Mouse (Mus musculus): ENCODE data around the gene Otx2. TPM values are rescaled to one million over a fixed set of nuclear protein-coding genes. Genes with fewer than 3 reads are reported as not detected.
A peak's percentile ranks its signal among the peaks of the same experiment; 100 is the strongest.

Gene Otx2
- polyA plus RNA-seq, 1 experiment from 2014 or later, result not detected

DNA sequence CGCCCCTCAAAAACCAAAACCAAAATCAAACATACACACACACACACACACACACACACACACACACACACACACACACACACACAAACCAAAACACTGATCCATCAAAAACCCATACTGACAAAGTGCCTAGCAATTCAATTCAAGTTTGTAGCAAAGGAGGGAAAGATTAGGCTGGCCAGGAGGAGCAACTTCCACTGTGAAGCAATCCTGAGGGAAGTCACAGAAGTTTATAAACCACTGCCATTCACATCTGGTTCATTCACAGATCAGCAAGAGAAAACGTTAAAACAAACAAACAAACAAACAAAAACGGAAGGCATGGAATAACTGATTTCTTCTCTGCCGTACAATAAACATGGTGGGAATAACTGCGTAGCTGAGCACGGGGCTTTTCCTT lies 16.4 kb downstream of the Otx2 start:
- H3K9ac ChIP-seq (ENCODE audit: low read depth, low read length), result no peak overlapping the region
- H3K4me1 ChIP-seq (ENCODE audit: control insufficient read depth, insufficient read depth, low read length), result no peaks in the 10 kb centered on the region
- H3K27me3 ChIP-seq (ENCODE audit: control insufficient read depth, insufficient read depth, low read length), result peaks cover 99% of the 10 kb centered on the region
- no peaks in the 10 kb centered on the region for H3K9me3 ChIP-seq (ENCODE audit: control insufficient read depth, low read length)
- no peak overlapping the region for H3K4me3 ChIP-seq (ENCODE audit: low read length)
- WGBS, result 67% methylated on average over 6 of the region's 6 CpGs
- no peak overlapping the region for H3K27ac ChIP-seq (ENCODE audit: low read depth, low read length)
- ATAC-seq (ENCODE audit: low FRiP score, low TSS enrichment), result no peak
- H3K36me3 ChIP-seq (ENCODE audit: control insufficient read depth, insufficient read depth, low read length), result no peaks in the 10 kb centered on the region
- H3K4me2 ChIP-seq (replicated peaks; ENCODE audit: low read depth, low read length), result no peak overlapping the region

DNA sequence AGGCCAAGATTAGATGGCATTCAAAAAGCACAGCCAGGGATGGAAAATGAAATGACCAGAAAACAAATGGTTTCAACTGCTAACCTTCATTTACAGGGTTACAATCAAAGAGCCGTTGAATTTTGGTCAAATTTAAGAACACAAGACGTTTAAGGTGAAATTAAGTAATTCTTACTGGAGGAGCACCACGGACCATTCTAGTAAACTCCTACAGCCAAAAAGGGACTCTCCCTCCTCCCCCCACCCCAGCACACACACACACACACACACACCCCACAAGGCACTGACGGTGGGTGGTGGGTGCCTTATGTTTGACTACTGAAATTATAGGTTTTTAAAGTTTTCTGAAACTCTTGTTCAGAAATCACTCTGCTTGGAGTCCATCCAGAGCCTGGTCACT lies 16.9 kb downstream of the Otx2 start:
- Histone ChIP-seq H3K4me1 (ENCODE audit: control insufficient read depth, insufficient read depth, low read length) (no peaks in the 10 kb centered on the region), H3K4me3 (ENCODE audit: low read length) (no peak overlapping the region), H3K27ac (ENCODE audit: low read depth, low read length) (no peak overlapping the region), H3K9me3 (ENCODE audit: control insufficient read depth, low read length) (no peaks in the 10 kb centered on the region), H3K9ac (ENCODE audit: low read depth, low read length) (no peak overlapping the region), H3K27me3 (ENCODE audit: control insufficient read depth, insufficient read depth, low read length) (peaks cover 99% of the 10 kb centered on the region), H3K4me2 (replicated peaks; ENCODE audit: low read depth, low read length) (no peak overlapping the region), H3K36me3 (ENCODE audit: control insufficient read depth, insufficient read depth, low read length) (no peaks in the 10 kb centered on the region)
- no peak for ATAC-seq (ENCODE audit: low FRiP score, low TSS enrichment)
- 28% methylated on average over 4 of the region's 4 CpGs for WGBS

DNA sequence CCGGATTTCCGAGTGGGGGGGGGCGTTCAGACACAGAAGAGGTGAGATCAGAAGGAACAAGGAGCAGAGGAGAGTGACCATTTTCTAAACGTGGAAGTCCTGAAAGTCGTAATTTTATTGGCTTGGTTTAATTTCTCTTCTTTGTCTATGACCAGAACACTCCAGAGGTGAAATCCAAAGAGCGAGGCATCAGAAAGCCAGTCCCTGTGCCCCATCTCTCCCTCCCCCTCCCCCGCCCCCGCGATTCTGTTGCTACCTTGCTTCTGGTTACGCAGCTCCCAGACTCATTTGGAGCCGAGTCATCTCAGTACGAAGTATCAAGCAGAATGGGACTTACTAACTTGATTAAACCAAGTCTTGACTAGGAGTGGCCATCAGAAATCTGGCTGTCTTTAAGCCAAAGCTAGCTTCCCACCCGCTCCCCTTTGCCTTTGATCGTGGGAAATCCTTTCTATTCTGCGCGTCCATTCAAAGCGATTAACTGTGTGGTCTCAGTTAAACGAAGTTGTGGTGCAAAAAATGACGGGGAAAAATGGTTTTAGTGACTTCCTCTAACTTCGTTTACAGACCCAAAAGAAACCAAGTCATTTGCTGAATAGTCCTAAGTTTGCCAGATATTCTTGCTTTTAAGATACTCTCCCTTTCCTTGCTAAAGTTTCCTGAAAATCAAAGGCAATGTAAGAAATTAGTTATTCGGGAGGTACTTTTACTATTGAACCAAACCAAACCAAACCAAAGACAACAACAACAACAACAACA lies 17.6 kb downstream of the Otx2 start:
- Histone ChIP-seq H3K27ac (ENCODE audit: low read depth, low read length) (no peak overlapping the region), H3K4me2 (replicated peaks; ENCODE audit: low read depth, low read length) (no peak overlapping the region), H3K9ac (ENCODE audit: low read depth, low read length) (no peak overlapping the region), H3K4me1 (ENCODE audit: control insufficient read depth, insufficient read depth, low read length) (no peaks in the 10 kb centered on the region), H3K36me3 (ENCODE audit: control insufficient read depth, insufficient read depth, low read length) (no peaks in the 10 kb centered on the region), H3K4me3 (ENCODE audit: low read length) (no peak overlapping the region), H3K9me3 (ENCODE audit: control insufficient read depth, low read length) (no peaks in the 10 kb centered on the region), H3K27me3 (ENCODE audit: control insufficient read depth, insufficient read depth, low read length) (peaks cover 99% of the 10 kb centered on the region)
- no peak for ATAC-seq (ENCODE audit: low FRiP score, low TSS enrichment)
- WGBS, result 4% methylated on average over 21 of the region's 21 CpGs

DNA sequence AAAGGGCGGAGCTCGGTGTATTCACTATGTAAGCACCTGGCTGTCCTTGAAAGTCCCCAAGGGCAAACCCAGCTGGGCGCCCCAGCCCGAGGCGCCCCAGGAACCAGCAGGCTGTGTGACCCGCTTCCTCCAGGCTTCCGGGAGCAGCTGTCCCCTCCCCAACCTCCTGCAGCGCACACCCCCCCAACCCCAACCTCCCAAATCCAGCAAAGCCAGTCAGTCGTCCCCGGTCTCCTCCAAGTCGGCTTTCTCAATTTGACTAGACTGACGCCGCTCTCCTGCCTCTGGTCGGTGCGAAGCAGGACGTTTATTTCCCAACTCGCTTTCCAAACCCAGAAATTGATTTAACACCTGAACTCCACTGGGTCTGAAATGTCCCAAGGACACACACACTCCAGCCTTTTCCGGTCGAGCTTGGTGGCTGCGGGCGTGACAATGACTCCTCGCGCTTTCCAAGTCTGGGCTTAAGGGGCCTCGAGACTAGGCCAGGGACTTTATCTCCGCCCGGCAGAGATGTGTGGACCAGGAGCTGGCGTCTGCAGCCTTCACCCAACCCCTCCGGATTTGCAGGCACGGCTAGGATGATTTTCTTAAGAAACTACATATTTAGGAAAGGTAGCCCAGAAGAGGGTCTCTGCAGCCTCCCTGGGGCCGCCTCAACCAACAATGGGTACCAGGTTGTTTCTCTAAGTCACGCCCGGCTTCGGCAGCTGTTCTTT lies 18.4 kb downstream of the Otx2 start:
- no peak for ATAC-seq (ENCODE audit: low FRiP score, low TSS enrichment)
- H3K36me3 ChIP-seq (ENCODE audit: control insufficient read depth, insufficient read depth, low read length), result no peaks in the 10 kb centered on the region
- peaks cover 99% of the 10 kb centered on the region for H3K27me3 ChIP-seq (ENCODE audit: control insufficient read depth, insufficient read depth, low read length)
- H3K9ac ChIP-seq (ENCODE audit: low read depth, low read length), result no peak overlapping the region
- no peak overlapping the region for H3K4me2 ChIP-seq (replicated peaks; ENCODE audit: low read depth, low read length)
- H3K9me3 ChIP-seq (ENCODE audit: control insufficient read depth, low read length), result no peaks in the 10 kb centered on the region
- no peak overlapping the region for H3K27ac ChIP-seq (ENCODE audit: low read depth, low read length)
- H3K4me3 ChIP-seq (ENCODE audit: low read length), result 0 out of 2 replicates have a peak overlapping the region, but pooled peaks have one; percentile 6
- WGBS, result under 1% methylated on average over 33 of the region's 33 CpGs
- no peaks in the 10 kb centered on the region for H3K4me1 ChIP-seq (ENCODE audit: control insufficient read depth, insufficient read depth, low read length)

DNA sequence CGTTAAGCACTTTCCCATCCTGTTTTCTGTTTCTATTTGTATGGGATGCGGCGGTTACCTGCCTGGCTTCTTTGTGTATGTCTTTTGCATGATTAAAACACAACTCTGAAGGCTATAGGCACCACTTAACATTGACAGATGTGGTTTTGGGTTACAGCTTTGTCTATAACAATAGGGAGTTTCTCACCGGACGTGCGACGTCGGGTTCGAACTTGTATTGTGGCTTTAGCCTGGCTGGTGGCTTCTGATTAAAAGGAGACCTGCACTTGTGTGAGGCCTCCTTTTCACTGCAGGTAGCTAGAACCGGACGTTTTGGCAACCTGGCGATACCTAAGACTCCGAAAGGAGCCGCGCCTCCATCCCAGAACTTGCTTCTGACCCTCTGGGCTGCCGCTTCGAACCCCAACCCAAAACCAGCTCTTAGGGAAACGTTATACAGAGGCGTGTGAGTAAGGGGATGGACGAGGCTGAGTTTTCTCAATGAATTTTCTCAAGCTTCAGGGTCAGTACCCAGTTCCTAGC lies 19.0 kb downstream of the Otx2 start:
- no peaks in the 10 kb centered on the region for H3K4me1 ChIP-seq (ENCODE audit: control insufficient read depth, insufficient read depth, low read length)
- no peak overlapping the region for H3K27ac ChIP-seq (ENCODE audit: low read depth, low read length)
- no peaks in the 10 kb centered on the region for H3K36me3 ChIP-seq (ENCODE audit: control insufficient read depth, insufficient read depth, low read length)
- H3K27me3 ChIP-seq (ENCODE audit: control insufficient read depth, insufficient read depth, low read length), result peaks cover 98% of the 10 kb centered on the region
- H3K4me3 ChIP-seq (ENCODE audit: low read length), result no peak overlapping the region
- ATAC-seq (ENCODE audit: low FRiP score, low TSS enrichment), result no peak
- H3K4me2 ChIP-seq (replicated peaks; ENCODE audit: low read depth, low read length), result no peak overlapping the region
- no peak overlapping the region for H3K9ac ChIP-seq (ENCODE audit: low read depth, low read length)
- no peaks in the 10 kb centered on the region for H3K9me3 ChIP-seq (ENCODE audit: control insufficient read depth, low read length)
- 1% methylated on average over 20 of the region's 20 CpGs for WGBS

DNA sequence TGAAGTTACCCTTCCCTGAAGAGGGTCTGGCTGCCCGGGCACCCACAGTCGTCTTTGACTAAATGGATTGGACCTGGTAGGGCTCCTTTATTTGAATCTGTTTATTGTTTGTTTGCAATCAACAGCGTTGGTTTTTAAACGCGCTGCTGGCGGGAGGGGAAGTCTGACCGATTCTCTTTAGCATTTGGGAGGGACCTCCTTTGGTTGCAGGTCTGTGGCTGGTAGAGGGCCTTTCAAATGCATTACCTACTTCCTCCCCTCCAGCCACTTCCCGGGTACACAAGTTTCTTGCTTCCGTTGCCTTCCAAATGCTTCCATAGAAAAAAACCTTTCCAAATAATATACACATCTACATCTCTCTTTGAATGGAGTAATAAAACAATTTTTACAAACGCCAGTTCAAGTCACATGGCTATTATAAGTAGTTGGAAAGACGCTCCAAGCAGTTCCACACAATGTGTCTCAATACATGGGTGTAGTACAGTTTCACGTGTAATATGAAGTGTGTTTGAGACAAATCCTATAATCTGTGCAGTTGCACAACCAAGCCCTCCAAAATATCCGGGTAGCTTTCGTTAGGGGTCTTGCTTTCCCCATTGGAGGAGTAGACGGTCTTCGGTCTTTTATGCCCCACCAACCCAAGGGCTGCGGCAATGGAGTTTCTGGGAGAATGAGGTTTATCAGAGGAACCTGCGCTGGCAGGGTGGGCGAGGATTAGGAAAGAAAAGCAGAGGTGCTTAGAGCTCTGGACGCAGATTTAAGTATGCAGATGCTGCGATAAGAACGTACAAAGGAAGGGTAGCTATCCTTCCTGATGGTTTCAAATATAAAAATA lies 19.7 kb downstream of the Otx2 start:
- no peak for ATAC-seq (ENCODE audit: low FRiP score, low TSS enrichment)
- 3% methylated on average over 22 of the region's 22 CpGs for WGBS
- no peaks in the 10 kb centered on the region for H3K4me1 ChIP-seq (ENCODE audit: control insufficient read depth, insufficient read depth, low read length)

DNA sequence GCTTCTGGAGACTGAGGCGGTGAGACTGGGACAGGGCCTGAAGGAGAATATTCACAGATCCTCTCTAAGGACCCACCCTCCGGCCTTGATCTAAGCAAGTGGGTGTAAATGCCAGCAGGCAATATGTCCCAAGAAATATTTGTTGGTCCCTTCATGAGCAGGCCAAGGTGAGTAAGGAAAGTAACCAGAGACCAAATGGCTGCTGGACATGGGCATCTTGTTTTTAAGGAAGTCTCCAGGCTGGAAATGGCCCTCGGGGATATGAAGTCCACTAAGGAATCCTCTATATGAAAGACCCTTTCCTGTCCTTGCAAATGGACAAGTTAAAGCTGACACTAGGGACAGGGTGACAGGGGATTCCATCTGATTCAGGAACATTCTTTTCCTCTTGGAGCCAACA lies 20.5 kb downstream of the Otx2 start:
- H3K27me3 ChIP-seq (ENCODE audit: control insufficient read depth, insufficient read depth, low read length), result peaks cover 83% of the 10 kb centered on the region
- no peak overlapping the region for H3K27ac ChIP-seq (ENCODE audit: low read depth, low read length)
- no peak overlapping the region for H3K9ac ChIP-seq (ENCODE audit: low read depth, low read length)
- H3K4me2 ChIP-seq (replicated peaks; ENCODE audit: low read depth, low read length), result no peak overlapping the region
- no peaks in the 10 kb centered on the region for H3K9me3 ChIP-seq (ENCODE audit: control insufficient read depth, low read length)
- no peak overlapping the region for H3K4me3 ChIP-seq (ENCODE audit: low read length)
- H3K36me3 ChIP-seq (ENCODE audit: control insufficient read depth, insufficient read depth, low read length), result no peaks in the 10 kb centered on the region
- ATAC-seq (ENCODE audit: low FRiP score, low TSS enrichment), result no peak
- no peaks in the 10 kb centered on the region for H3K4me1 ChIP-seq (ENCODE audit: control insufficient read depth, insufficient read depth, low read length)
- WGBS, result 44% methylated on average over 3 of the region's 3 CpGs

More for the DNA sequence above, 19.7 kb downstream of the Otx2 start:
- H3K4me2 ChIP-seq (replicated peaks; ENCODE audit: low read depth, low read length), result no peak overlapping the region
- no peak overlapping the region for H3K27ac ChIP-seq (ENCODE audit: low read depth, low read length)
- H3K27me3 ChIP-seq (ENCODE audit: control insufficient read depth, insufficient read depth, low read length), result peaks cover 91% of the 10 kb centered on the region
- H3K4me3 ChIP-seq (ENCODE audit: low read length), result no peak overlapping the region
- no peaks in the 10 kb centered on the region for H3K9me3 ChIP-seq (ENCODE audit: control insufficient read depth, low read length)
- no peak overlapping the region for H3K9ac ChIP-seq (ENCODE audit: low read depth, low read length)
- H3K36me3 ChIP-seq (ENCODE audit: control insufficient read depth, insufficient read depth, low read length), result no peaks in the 10 kb centered on the region

DNA sequence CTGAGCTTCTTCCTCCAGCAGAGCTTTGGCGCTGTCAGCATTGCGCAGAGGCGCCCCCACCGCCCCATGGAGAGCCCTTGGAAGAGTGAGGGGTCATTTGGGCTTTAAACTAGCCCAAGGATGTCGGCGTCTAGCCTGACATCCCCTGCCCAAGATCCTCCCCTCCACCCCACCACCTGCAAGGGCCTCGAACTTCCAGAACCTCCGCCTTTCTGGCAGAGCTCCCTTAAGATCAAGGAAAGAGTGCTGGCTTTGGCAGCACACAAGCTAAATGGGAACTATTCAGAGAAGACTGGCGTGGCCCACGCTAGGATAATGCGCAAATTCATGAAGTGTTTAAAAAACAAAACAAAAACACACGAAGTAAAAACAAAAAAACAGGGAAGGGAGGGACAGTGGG lies 21.4 kb downstream of the Otx2 start:
- no peak overlapping the region for H3K9ac ChIP-seq (ENCODE audit: low read depth, low read length)
- H3K27me3 ChIP-seq (ENCODE audit: control insufficient read depth, insufficient read depth, low read length), result peaks cover 74% of the 10 kb centered on the region
- H3K4me3 ChIP-seq (ENCODE audit: low read length), result no peak overlapping the region
- no peak for ATAC-seq (ENCODE audit: low FRiP score, low TSS enrichment)
- H3K27ac ChIP-seq (ENCODE audit: low read depth, low read length), result no peak overlapping the region
- H3K9me3 ChIP-seq (ENCODE audit: control insufficient read depth, low read length), result no peaks in the 10 kb centered on the region
- H3K36me3 ChIP-seq (ENCODE audit: control insufficient read depth, insufficient read depth, low read length), result no peaks in the 10 kb centered on the region
- H3K4me2 ChIP-seq (replicated peaks; ENCODE audit: low read depth, low read length), result no peak overlapping the region
- 11% methylated on average over 12 of the region's 12 CpGs for WGBS
- H3K4me1 ChIP-seq (ENCODE audit: control insufficient read depth, insufficient read depth, low read length), result no peaks in the 10 kb centered on the region

All from kidney, embryonic 14.5 days (tissue).